In the genomic region with DNA sequence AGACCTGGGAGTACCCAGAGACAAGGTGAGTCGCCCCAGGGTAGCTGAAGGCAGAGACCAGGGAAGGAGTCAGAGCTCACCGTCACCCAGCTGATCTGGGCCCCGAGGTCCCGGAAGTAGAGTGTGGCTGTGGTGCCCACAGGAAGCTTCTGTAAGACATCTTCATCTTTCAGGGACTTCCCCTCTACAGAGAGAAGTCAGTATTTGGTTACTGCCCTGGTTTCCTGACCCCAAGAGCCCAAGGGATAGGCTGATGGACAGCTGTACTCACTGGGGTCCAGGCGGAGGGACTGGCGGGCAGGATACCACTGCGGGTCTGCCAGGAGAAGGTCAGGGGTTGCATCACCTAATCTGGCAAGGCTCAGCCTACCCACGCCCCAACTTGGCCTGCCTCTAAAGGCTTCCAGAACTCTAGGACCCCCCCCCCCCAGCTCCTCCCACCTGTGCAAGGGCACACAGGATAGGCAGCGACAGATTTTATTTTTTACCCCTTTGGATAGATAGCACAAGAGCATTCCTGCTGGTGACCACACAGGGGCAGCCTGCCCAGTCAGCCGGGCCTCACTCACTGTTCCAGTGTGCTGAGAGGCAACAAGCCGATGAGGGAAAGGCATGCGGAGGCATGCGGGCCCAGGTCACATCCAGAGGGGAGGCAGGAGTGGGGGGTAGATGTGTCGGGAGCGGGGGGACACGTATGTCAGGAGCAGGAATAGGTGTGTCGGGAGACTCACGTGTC, we compare ENCODE assay signal across 10 mouse cellular contexts. TPM values are rescaled to one million over a fixed set of nuclear protein-coding genes. Genes with fewer than 3 reads are reported as not detected.
DNase-seq lines count a peak whose midpoint lies in the region; ATAC-seq lines count a peak whose summit lies in the region.
"Had no signal": no experiment of that assay in that cellular context is flagged by ENCODE, and none has a peak within 500 bp of the region (broad histone marks: within the 10 kb centered on the region; RNA-seq: fewer than 3 reads in every experiment).

No protein-coding gene starts in this region.

- peaks cover 90% of the 10 kb centered on the region for H3K36me3 ChIP-seq in megakaryocyte, embryonic 14.5 days (replicated peaks; ENCODE audit: low read length)
- H3K36me3 ChIP-seq in limb, embryonic 10.5 days = peaks cover 83% of the 10 kb centered on the region
- H3K36me3 ChIP-seq in neural tube, embryonic 15.5 days = peaks cover 32% of the 10 kb centered on the region

- 84% methylated on average over 18 of the region's 18 CpGs for WGBS in limb, embryonic 10.5 days
- 87% methylated on average over 18 of the region's 18 CpGs for WGBS in neural tube, embryonic 15.5 days

- no peaks in the 10 kb centered on the region for H3K27me3 ChIP-seq in megakaryocyte, embryonic 14.5 days (replicated peaks)
- H3K27me3 ChIP-seq in limb, embryonic 10.5 days (ENCODE audit: low read depth, poor library complexity, severe bottlenecking) = no peaks in the 10 kb centered on the region
- no peaks in the 10 kb centered on the region for H3K27me3 ChIP-seq in neural tube, embryonic 15.5 days (replicated peaks)
- H3K27me3 ChIP-seq: neural tube, embryonic 12.5 days had no signal

- no peak overlapping the region for H3K9ac ChIP-seq in neural tube, embryonic 15.5 days (replicated peaks)
- H3K9ac ChIP-seq: neural tube, embryonic 12.5 days had no signal

- H3K4me1 ChIP-seq in megakaryocyte, embryonic 14.5 days = peaks cover 96% of the 10 kb centered on the region
- H3K4me1 ChIP-seq in limb, embryonic 10.5 days = peaks cover 41% of the 10 kb centered on the region
- H3K4me1 ChIP-seq in neural tube, embryonic 15.5 days = peaks cover 55% of the 10 kb centered on the region

- H3K4me2 ChIP-seq in neural tube, embryonic 15.5 days = no peak overlapping the region
- H3K4me2 ChIP-seq: neural tube, embryonic 12.5 days had no signal

- no peak overlapping the region for H3K27ac ChIP-seq in limb, embryonic 10.5 days
- H3K27ac ChIP-seq in neural tube, embryonic 15.5 days (replicated peaks) = no peak overlapping the region
- H3K27ac ChIP-seq: neural tube, embryonic 12.5 days had no signal

- peak; percentile 67 to 71 for DNase-seq in heart, adult 18-20 months
- no peak for DNase-seq in heart, postnatal 25 days (ENCODE audit: low spot score)
- DNase-seq in cerebellum, adult 9-11 months = peak; percentile 25
- peak; percentile 24 for DNase-seq in kidney, adult 9 months
- DNase-seq in limb, embryonic 10.5 days (ENCODE audit: low spot score) = no peak

- intact Hi-C loops in heart, postnatal 25 days (cut with DNase I) = no loop called here

- H3K9me3 ChIP-seq in megakaryocyte, embryonic 14.5 days = no peaks in the 10 kb centered on the region
- no peaks in the 10 kb centered on the region for H3K9me3 ChIP-seq in limb, embryonic 10.5 days (replicated peaks)
- H3K9me3 ChIP-seq in neural tube, embryonic 15.5 days (replicated peaks) = no peaks in the 10 kb centered on the region
- H3K9me3 ChIP-seq: neural tube, embryonic 12.5 days had no signal

- peak overlapping the region; percentile 84 for H3K4me3 ChIP-seq in megakaryocyte, embryonic 14.5 days (replicated peaks)
- no peak overlapping the region for H3K4me3 ChIP-seq in limb, embryonic 10.5 days
- no peak overlapping the region for H3K4me3 ChIP-seq in neural tube, embryonic 15.5 days (replicated peaks)
- H3K4me3 ChIP-seq: neural tube, embryonic 12.5 days had no signal

- peak; percentile 99 for ATAC-seq in CD4-positive, CD25-positive, alpha-beta regulatory T cell, adult 4 months
- ATAC-seq in neural tube, embryonic 15.5 days (ENCODE audit: low FRiP score) = no peak

RNA-seq across cellular contexts. Expression of gene Ndufb7, which starts 6.8 kb away (rescaled TPM):
- 100 to 1,000 TPM; 661 to 773 TPM for total RNA-seq in heart, adult 18-20 months (2021)
- total RNA-seq in heart, postnatal 25 days (2021) = 100 to 1,000 TPM; 752 to 766 TPM
- 100 to 1,000 TPM; 277 to 291 TPM for polyA plus RNA-seq in CD4-positive, CD25-positive, alpha-beta regulatory T cell, adult 4 months (2017; shearing (Covaris generic))
- polyA plus RNA-seq in megakaryocyte, embryonic 14.5 days (2012; ENCODE audit: insufficient read depth, low replicate concordance) = 84.7 and 511 TPM in 2 replicates
- 316 and 317 TPM in 2 replicates for polyA plus RNA-seq in limb, embryonic 10.5 days (2016; fragmentation: Nextera tagmentation; extraction: Ambion mirVana)
- 344 and 362 TPM in 2 replicates for polyA plus RNA-seq in neural tube, embryonic 15.5 days (2015; fragmentation: Nextera tagmentation; extraction: Ambion mirVana)

RNA-seq across cellular contexts. Expression of gene Tecr, which starts 34.5 kb away (rescaled TPM):
- 100 to 1,000 TPM; 487 to 510 TPM for total RNA-seq in heart, adult 18-20 months (2021)
- total RNA-seq in heart, postnatal 25 days (2021) = 100 to 1,000 TPM; 381 to 389 TPM
- 100 to 1,000 TPM; 408 to 507 TPM for polyA plus RNA-seq in CD4-positive, CD25-positive, alpha-beta regulatory T cell, adult 4 months (2017; shearing (Covaris generic))
- 406 and 513 TPM in 2 replicates for polyA plus RNA-seq in megakaryocyte, embryonic 14.5 days (2012; ENCODE audit: insufficient read depth, low replicate concordance)
- 684 and 695 TPM in 2 replicates for polyA plus RNA-seq in limb, embryonic 10.5 days (2016; fragmentation: Nextera tagmentation; extraction: Ambion mirVana)
- polyA plus RNA-seq in neural tube, embryonic 15.5 days (2015; fragmentation: Nextera tagmentation; extraction: Ambion mirVana) = 1,464 and 1,650 TPM in 2 replicates

RNA-seq across cellular contexts. Expression of gene Dnajb1, which starts 34.7 kb away (rescaled TPM):
- 10 to 100 TPM; 20.0 to 22.3 TPM for total RNA-seq in heart, adult 18-20 months (2021)
- total RNA-seq in heart, postnatal 25 days (2021) = 10 to 100 TPM; 10.4 to 17.6 TPM
- polyA plus RNA-seq in CD4-positive, CD25-positive, alpha-beta regulatory T cell, adult 4 months (2017; shearing (Covaris generic)) = 10 to 100 TPM; 44.9 to 62.3 TPM
- 23.3 and 30.5 TPM in 2 replicates for polyA plus RNA-seq in megakaryocyte, embryonic 14.5 days (2012; ENCODE audit: insufficient read depth, low replicate concordance)
- 78.0 and 89.8 TPM in 2 replicates for polyA plus RNA-seq in limb, embryonic 10.5 days (2016; fragmentation: Nextera tagmentation; extraction: Ambion mirVana)
- polyA plus RNA-seq in neural tube, embryonic 15.5 days (2015; fragmentation: Nextera tagmentation; extraction: Ambion mirVana) = 57.9 and 63.1 TPM in 2 replicates

RNA-seq across cellular contexts. Expression of gene Olfr370, which starts 37.7 kb away (rescaled TPM):
- total RNA-seq in heart, adult 18-20 months (2021) = not detected
- total RNA-seq in heart, postnatal 25 days (2021) = not detected
- polyA plus RNA-seq in CD4-positive, CD25-positive, alpha-beta regulatory T cell, adult 4 months (2017; shearing (Covaris generic)) = under 1 TPM in 1 of 2 experiments, not detected in 1; 0.07 TPM
- polyA plus RNA-seq in megakaryocyte, embryonic 14.5 days (2012; ENCODE audit: insufficient read depth, low replicate concordance) = not detected in 2 replicates
- polyA plus RNA-seq in limb, embryonic 10.5 days (2016; fragmentation: Nextera tagmentation; extraction: Ambion mirVana) = not detected in 2 replicates
- not detected in 2 replicates for polyA plus RNA-seq in neural tube, embryonic 15.5 days (2015; fragmentation: Nextera tagmentation; extraction: Ambion mirVana)
- total RNA-seq: heart, postnatal 14 days had no signal
- polyA plus RNA-seq: neural tube, embryonic 12.5 days had no signal

Comparison
In these comparisons a context has a peak if more than half of its experiments do, and no peak if none do; other contexts are left out.
1. DNase-seq: peak in heart, adult 18-20 months (2 of 2), cerebellum, adult 9-11 months (single experiment) and kidney, adult 9 months (single experiment); none in heart, postnatal 25 days (single experiment) and limb, embryonic 10.5 days (single experiment).